Mouse (Mus musculus): ENCODE data around the gene Reps2. TPM values are rescaled to one million over a fixed set of nuclear protein-coding genes. Genes with fewer than 3 reads are reported as not detected.
A peak's percentile ranks its signal among the peaks of the same experiment; 100 is the strongest.

The Reps2 gene
- total and polyA plus RNA-seq, 3 experiments, result 2.2 to 2.8 TPM; not detected in 1

DNA sequence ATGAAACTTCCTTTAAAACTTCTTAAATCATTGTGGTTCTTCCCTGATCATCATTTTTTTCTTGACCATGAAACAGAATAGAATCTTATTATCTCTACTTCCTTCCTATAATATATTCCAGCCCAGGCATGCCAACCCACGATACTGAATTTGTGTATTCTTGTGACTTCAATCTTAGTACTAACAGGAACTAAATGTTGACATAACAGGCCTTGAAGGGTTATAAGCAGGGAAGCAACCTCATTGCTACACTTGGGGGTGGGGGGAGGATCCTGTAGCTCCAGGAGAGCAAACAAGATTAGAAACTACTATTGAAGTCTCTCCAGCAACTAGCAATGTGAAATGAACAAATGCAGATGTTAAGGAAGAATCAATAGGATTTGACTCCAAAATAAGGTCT, 154.8 kb downstream of the Reps2 start:
- no peaks in the 10 kb centered on the region for H3K36me3 ChIP-seq (ENCODE audit: control insufficient read depth in 1 of 2, insufficient read depth in 2 of 2, low read length in 2 of 2)
- H3K27me3 ChIP-seq (ENCODE audit: control insufficient read depth in 1 of 2, insufficient read depth in 2 of 2, low read length in 2 of 2), result no peaks in the 10 kb centered on the region
- TF ChIP-seq NRF1 (IDR thresholded peaks at IDR 0.05; ENCODE audit: insufficient read depth, low read depth, low read length, poor library complexity, severe bottlenecking) (no peak), SIN3A (IDR thresholded peaks at IDR 0.05; ENCODE audit: low read length) (no peak), RCOR1 (IDR thresholded peaks at IDR 0.05; ENCODE audit: low read depth, low read length) (no peak), POLR2AphosphoS5 (IDR thresholded peaks at IDR 0.05; ENCODE audit: borderline replicate concordance, low read depth, low read length) (no peak), SMC3 (IDR thresholded peaks at IDR 0.05; ENCODE audit: low read depth, low read length) (no peak), MAX (IDR thresholded peaks at IDR 0.05; ENCODE audit: low read length) (no peak), ZC3H11A (IDR thresholded peaks at IDR 0.05; ENCODE audit: low read depth, low read length) (no peak), USF1 (IDR thresholded peaks at IDR 0.05; ENCODE audit: low read depth, low read length) (no peak), POLR2A (IDR thresholded peaks at IDR 0.05; ENCODE audit: control insufficient read depth in 1 of 2, insufficient read depth in 1 of 2, low read depth in 1 of 2, low read length in 2 of 2, poor library complexity in 1 of 2) (no peak), RAD21 (IDR thresholded peaks at IDR 0.05; ENCODE audit: low read depth, low read length) (no peak), HCFC1 (IDR thresholded peaks at IDR 0.05; ENCODE audit: low read depth, low read length) (no peak), E2F4 (IDR thresholded peaks at IDR 0.05; ENCODE audit: borderline replicate concordance, low read depth, low read length) (no peak), ELF1 (IDR thresholded peaks at IDR 0.05; ENCODE audit: low read depth, low read length) (no peak), MYB (IDR thresholded peaks at IDR 0.05; ENCODE audit: low read depth, low read length) (no peak), MEF2A (IDR thresholded peaks at IDR 0.05; ENCODE audit: extremely low read depth, insufficient replicate concordance, low read depth, low read length, poor library complexity, severe bottlenecking) (no peak), KAT2A (conservative IDR thresholded peaks at IDR 0.05; ENCODE audit: low read depth, low read length) (no peak), BHLHE40 (IDR thresholded peaks at IDR 0.05; ENCODE audit: borderline replicate concordance, low read depth, low read length) (no peak), TBP (IDR thresholded peaks at IDR 0.05; ENCODE audit: low read depth, low read length) (no peak)
- no peak overlapping the region for H3K9ac ChIP-seq (ENCODE audit: control insufficient read depth, low read depth, low read length, poor library complexity, severe bottlenecking)
- no peak overlapping the region for H3K27ac ChIP-seq (ENCODE audit: control insufficient read depth, low read depth, low read length)
- no peaks in the 10 kb centered on the region for H3K79me2 ChIP-seq (ENCODE audit: control insufficient read depth, insufficient read depth, low read length, poor library complexity)
- no peak for DNase-seq (ENCODE audit: low read depth, low spot score)
- H3K4me3 ChIP-seq (ENCODE audit: control insufficient read depth in 1 of 2, insufficient read depth in 1 of 2, low read depth in 2 of 2, low read length in 2 of 2), result no peak overlapping the region
- H3K4me1 ChIP-seq (ENCODE audit: control insufficient read depth in 1 of 2, insufficient read depth in 2 of 2, low read length in 2 of 2), result no peaks in the 10 kb centered on the region
- no peaks in the 10 kb centered on the region for H3K9me3 ChIP-seq (replicated peaks; ENCODE audit: insufficient read depth, low read length)

DNA sequence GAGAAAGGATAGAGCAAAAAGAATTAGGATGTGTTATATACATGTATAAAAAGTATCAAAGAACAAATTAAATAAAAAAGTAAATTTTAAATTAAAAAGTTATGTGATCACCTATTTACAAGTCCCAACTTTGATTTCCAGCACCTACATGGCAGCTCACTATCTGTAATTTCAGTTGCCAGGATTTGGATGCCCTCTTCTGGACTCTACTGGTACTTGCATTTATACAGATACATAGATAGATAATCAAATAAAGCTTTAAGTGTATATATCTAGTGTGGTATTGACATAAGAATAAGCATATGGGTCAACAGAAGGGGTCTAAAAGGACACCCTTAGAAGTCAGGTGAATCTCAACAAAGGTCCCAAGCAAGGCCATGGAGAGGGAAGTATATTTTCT, 155.7 kb downstream of the Reps2 start:
- no peaks in the 10 kb centered on the region; a peak in 1 of 4 replicates for H3K4me1 ChIP-seq (ENCODE audit: control insufficient read depth in 1 of 2, insufficient read depth in 2 of 2, low read length in 2 of 2)
- H3K27ac ChIP-seq (ENCODE audit: control insufficient read depth, low read depth, low read length), result no peak overlapping the region
- no peaks in the 10 kb centered on the region for H3K79me2 ChIP-seq (ENCODE audit: control insufficient read depth, insufficient read depth, low read length, poor library complexity)
- H3K9ac ChIP-seq (ENCODE audit: control insufficient read depth, low read depth, low read length, poor library complexity, severe bottlenecking), result no peak overlapping the region
- TF ChIP-seq ZC3H11A (IDR thresholded peaks at IDR 0.05; ENCODE audit: low read depth, low read length), result peak; percentile 73
- no peak for TF ChIP-seq UBTF (IDR thresholded peaks at IDR 0.05; ENCODE audit: borderline replicate concordance, insufficient read depth, low read depth, low read length)
- peak; percentile 90 for TF ChIP-seq RAD21 (IDR thresholded peaks at IDR 0.05; ENCODE audit: low read depth, low read length)
- TF ChIP-seq CTCF (IDR thresholded peaks at IDR 0.05 in 2 of 3, conservative IDR thresholded peaks at IDR 0.05 in 1 of 3; ENCODE audit: control insufficient read depth in 1 of 3, insufficient read depth in 1 of 3, low read depth in 2 of 3, low read length in 3 of 3, poor library complexity in 1 of 3, severe bottlenecking in 1 of 3), result peak; percentile 26 to 69 (median 37); a peak in 4 of 6 replicates
- TF ChIP-seq GATA1 (IDR thresholded peaks at IDR 0.05; ENCODE audit: low read depth, low read length), result peak; percentile 35; the same call in 1 of the 2 replicates
- no peak for TF ChIP-seq CHD1 (IDR thresholded peaks at IDR 0.05; ENCODE audit: low read depth, low read length)
- TF ChIP-seq SMC3 (IDR thresholded peaks at IDR 0.05; ENCODE audit: low read depth, low read length), result peak; percentile 78
- TF ChIP-seq MYC (IDR thresholded peaks at IDR 0.05; ENCODE audit: low read depth, low read length), result no peak
- no peak for TF ChIP-seq E2F4 (IDR thresholded peaks at IDR 0.05; ENCODE audit: borderline replicate concordance, low read depth, low read length)
- no peaks in the 10 kb centered on the region for H3K9me3 ChIP-seq (replicated peaks; ENCODE audit: insufficient read depth, low read length)
- H3K4me3 ChIP-seq (ENCODE audit: control insufficient read depth in 1 of 2, insufficient read depth in 1 of 2, low read depth in 2 of 2, low read length in 2 of 2), result no peak overlapping the region
- DNase-seq (ENCODE audit: low read depth, low spot score), result peak; percentile 67
- no peaks in the 10 kb centered on the region for H3K27me3 ChIP-seq (ENCODE audit: control insufficient read depth in 1 of 2, insufficient read depth in 2 of 2, low read length in 2 of 2)
- no peaks in the 10 kb centered on the region for H3K36me3 ChIP-seq (ENCODE audit: control insufficient read depth in 1 of 2, insufficient read depth in 2 of 2, low read length in 2 of 2)
